Mouse (Mus musculus) C2C12 (cell line): ENCODE data around the gene Ralgps2.

Experiments used
- CEBPB ChIP-seq: IDR thresholded peaks from one replicate; pipeline ENCODE4 v1.6.1; 2011; ENCODE audit warnings: low read depth, mild to moderate bottlenecking, control low read depth, moderate library complexity
- CTCF ChIP-seq: IDR thresholded peaks from one replicate; pipeline ENCODE4 v1.5.1; 2011; ENCODE audit not compliant: control insufficient read depth, insufficient read depth, insufficient read length
- USF1 ChIP-seq: IDR thresholded peaks from one replicate; pipeline ENCODE4 v1.6.1; 2011; ENCODE audit warnings: low read depth, mild to moderate bottlenecking, control low read depth, moderate library complexity

GRCm38 (mm10) chr1:156885879-156886278 lies 53.5 kb downstream of the Ralgps2 start:
- TF ChIP-seq CTCF (no peak), CEBPB (no peak), USF1 (no peak)
